Mouse (Mus musculus) lung, adult 2 months (tissue): Measurements from ENCODE around the gene Ube2t. TPM values are rescaled to one million over a fixed set of nuclear protein-coding genes. Genes with fewer than 3 reads are reported as not detected.

Experiments
- DNase-seq: peaks from one replicate; pipeline ENCODE4 v3.0.0; 2022
- H3K4me1 ChIP-seq: fragments of 200-500 bp; 2 replicates; pipeline ENCODE4 v1.6.1; 2011; ENCODE audit warnings: low read length; ENCODE audit not compliant: control insufficient read depth, insufficient read depth
- H3K4me3 ChIP-seq: fragments of 200-500 bp; replicated peaks from 2 replicates; pipeline ENCODE3; 2011; ENCODE audit warnings: low read depth, mild to moderate bottlenecking, control low read depth, low read length; ENCODE audit errors: extremely low read depth
- CTCF ChIP-seq: fragments of 200-500 bp; IDR thresholded peaks from 2 replicates; pipeline ENCODE4 v1.5.1; 2011; ENCODE audit warnings: mild to moderate bottlenecking, low read length, control low read depth; ENCODE audit not compliant: insufficient read depth
- POLR2A ChIP-seq: fragments of 200-500 bp; IDR thresholded peaks from 2 replicates; pipeline ENCODE4 v1.6.1; 2011; ENCODE audit warnings: low read depth, mild to moderate bottlenecking, control low read depth, low read length, borderline replicate concordance; ENCODE audit errors: extremely low read depth
- WGBS: fragments of 180-500 bp; shearing (Covaris S2); methylation state at CpG from one replicate; pipeline ENCODE4 v1.1.7; 2018; 5-methylcytosine and 5-hydroxymethylcytosine counted together
- polyA plus RNA-seq: library from polyadenylated mRNA; depleted of rRNA; stranded (reverse); fragments of >200 nt; gene quantifications from 2 replicates; pipeline ENCODE4 v1.2.3, GENCODE M21; 2012

The Ube2t gene
- polyA plus RNA-seq, 1 experiment, result 0.77 TPM

DNA sequence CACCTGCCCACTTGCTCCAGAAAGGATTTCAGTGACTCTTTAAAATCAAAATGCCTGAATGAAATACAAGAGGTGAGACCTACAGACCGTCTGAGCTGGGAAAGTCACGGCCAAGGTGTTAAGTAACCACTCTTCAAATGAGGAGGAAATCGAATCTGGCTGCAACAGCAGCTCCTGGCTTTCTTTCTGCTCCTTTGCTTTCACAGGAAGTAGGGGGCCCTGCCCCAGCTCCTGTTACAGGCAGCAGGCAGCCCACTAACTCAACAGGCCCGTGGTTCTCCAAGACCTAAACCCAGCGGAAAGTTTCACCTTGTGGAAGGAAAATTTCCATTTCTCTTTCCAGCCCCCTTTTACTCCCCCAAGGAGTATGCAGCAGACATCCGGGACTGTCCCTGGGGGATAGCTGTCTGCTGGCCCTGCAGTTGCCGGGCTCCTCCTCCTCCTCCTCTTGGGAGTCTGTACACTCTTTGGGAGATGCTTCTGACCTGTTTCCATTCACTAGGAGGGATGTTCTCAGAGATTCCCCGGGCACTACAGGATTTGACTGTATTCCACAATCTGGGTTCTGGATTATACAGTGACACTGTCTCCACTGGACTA is 29.8 kb downstream of the Ube2t start:
- 33% methylated on average over 8 of the region's 8 CpGs for WGBS
- no peak for DNase-seq
- H3K4me1 ChIP-seq, result peaks cover 7% of the 10 kb centered on the region
- no peak overlapping the region for H3K4me3 ChIP-seq
- no peak for TF ChIP-seq POLR2A
- TF ChIP-seq CTCF, result no peak

DNA sequence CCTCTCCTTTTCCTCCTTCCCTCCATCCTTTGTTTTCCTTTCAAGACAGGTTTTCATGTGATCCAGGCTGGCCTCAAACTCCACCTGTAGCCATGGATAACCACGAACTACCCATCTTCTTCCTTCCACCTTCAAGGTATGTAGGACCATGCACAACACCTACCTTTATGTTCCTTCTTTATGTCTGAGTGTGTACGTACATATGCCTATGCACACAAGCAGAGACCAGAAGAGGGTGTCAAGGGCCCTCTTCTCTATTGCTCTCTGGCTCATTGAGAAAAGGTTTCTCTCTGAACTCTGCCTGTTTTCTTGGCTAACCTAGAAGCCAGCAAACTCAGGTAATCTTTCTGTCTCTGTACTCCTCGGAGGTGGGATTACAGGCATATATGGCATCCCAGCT is 32.4 kb downstream of the Ube2t start:
- Histone ChIP-seq H3K4me1 (no peaks in the 10 kb centered on the region), H3K4me3 (no peak overlapping the region)
- WGBS, result 69% methylated on average over 3 of the region's 3 CpGs
- no peak for TF ChIP-seq POLR2A
- no peak for TF ChIP-seq CTCF
- no peak for DNase-seq

DNA sequence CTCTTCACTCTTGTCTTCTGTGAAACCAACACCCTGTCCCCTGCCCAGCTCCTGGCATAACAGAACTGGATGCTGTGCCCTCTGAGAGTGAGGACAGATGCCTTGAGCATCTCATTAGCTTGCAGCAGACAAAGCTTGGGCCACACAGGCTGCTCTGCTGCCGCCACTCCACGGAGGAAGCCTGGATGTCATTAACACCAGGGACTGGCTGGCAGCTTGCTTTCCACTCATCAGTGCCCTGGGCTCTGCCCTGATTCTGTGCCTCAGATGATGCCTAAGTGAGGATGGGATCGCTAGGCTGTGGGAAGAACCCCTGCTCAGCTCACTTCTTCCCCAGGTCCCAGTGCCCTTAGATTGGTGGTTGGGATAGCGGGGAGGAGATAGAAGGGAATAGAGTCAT is 33.1 kb downstream of the Ube2t start:
- WGBS, result 72% methylated on average over 4 of the region's 4 CpGs
- H3K4me3 ChIP-seq, result no peak overlapping the region
- DNase-seq, result no peak
- TF ChIP-seq CTCF (no peak), POLR2A (no peak)
- no peaks in the 10 kb centered on the region for H3K4me1 ChIP-seq

DNA sequence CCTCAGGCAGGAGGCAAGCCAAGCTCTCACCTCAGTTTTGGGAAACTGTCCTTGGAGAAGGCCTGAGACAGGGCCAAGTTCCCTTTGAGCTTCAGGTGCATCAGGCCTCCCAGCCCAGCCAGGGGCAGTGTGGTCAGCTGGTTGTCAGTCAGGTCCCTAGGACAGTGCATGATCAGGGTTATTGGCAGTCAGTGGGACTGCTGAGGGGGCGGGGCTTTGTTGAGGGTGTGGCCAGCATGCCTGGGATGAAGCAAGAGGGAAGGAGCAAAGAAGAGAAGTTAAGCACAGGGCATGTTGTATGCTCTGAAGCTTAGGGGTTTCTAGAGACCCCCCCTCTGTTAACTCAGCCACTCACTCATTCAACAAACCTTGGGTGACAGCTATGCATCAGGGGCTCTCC is 33.6 kb downstream of the Ube2t start:
- no peaks in the 10 kb centered on the region for H3K4me1 ChIP-seq
- WGBS, result 13% methylated on average over 1 of the region's 1 CpGs
- H3K4me3 ChIP-seq, result no peak overlapping the region
- TF ChIP-seq POLR2A (no peak), CTCF (no peak)
- DNase-seq, result no peak

DNA sequence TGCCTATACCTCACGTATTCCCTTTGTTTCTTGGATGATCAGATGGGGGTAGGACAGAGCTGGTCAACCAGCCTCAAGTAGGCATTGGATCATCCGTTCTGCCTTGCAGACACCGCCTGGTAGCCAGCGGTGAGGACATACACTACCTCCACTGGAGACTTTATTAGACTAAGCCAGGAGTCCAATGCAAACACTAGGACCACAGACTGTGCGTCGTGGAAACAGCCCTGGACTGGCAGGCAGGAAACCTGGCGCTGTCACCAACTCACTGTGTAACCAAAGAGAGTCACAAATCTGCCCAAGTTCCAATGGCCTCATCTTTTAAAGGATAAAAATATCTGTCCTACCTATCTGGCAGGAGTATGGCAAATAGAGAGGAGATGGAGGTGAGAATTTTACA is 34.1 kb downstream of the Ube2t start:
- Histone ChIP-seq H3K4me3 (no peak overlapping the region), H3K4me1 (no peaks in the 10 kb centered on the region)
- no peak for DNase-seq
- TF ChIP-seq CTCF (no peak), POLR2A (no peak)
- 83% methylated on average over 7 of the region's 7 CpGs for WGBS

DNA sequence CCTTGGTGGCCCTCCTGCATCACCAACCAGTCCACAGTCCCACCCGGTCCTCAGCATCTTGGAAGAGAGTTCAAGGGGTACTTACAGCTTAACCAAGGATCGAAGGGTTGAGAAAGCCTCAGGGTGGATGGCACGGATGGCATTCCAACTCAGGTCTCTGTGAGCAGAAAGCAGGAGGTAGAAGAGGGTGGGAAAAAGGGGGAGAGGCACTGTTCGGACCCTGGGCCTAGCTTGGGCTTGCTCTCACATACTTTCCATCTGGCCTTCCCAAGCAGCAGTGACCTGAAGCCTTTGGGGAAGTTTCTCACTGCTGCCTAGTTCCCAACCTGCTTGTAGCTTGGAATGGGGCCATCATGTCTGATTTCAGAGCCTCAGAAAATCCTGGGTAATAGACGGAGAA is 35.2 kb downstream of the Ube2t start:
- DNase-seq, result no peak
- 63% methylated on average over 5 of the region's 5 CpGs for WGBS
- Histone ChIP-seq H3K4me3 (no peak overlapping the region), H3K4me1 (no peaks in the 10 kb centered on the region)
- no peak for TF ChIP-seq CTCF
- TF ChIP-seq POLR2A, result no peak

DNA sequence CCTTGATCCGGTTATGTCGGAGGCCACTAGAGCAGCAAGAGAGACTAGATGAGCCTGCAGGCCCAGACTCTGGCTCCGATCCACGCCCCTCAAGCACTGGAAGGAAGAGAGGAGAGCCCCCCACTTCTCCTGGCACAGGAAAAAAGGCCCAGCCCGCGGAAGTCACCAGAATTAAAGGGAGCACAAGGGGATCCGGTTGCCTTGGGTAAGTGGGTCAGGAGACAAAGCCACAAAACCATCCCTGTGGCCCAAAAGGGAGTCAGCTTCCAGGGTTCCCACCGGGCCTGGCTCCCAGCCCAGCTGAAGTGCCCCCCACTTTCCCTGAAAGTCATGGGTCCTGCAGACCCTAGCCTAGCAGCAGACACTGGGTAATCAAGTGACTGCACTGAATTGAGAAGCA is 35.9 kb downstream of the Ube2t start:
- H3K4me3 ChIP-seq, result no peak overlapping the region
- TF ChIP-seq POLR2A, result no peak
- TF ChIP-seq CTCF, result no peak
- DNase-seq, result no peak

DNA sequence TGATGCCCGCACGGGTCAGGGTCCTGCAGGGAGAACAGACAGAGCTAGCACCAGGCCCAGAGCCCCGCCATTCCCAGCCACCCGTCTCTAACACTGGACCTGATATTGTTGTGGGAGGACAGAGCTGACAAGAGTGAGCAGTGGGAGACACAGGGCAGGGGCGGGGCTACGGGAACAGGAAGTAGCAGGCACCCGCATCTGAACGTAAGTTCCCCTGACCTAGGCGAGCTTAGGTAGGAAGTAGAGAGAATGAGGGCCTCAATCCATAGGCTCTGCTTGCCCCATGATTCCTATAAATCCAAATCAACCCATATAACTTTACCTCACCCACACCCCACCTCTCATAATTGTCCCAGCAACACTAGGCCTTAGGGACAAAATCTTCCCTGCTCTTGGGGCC is 38.2 kb downstream of the Ube2t start:
- TF ChIP-seq POLR2A, result no peak
- TF ChIP-seq CTCF, result no peak
- Histone ChIP-seq H3K4me3 (no peak overlapping the region), H3K4me1 (no peaks in the 10 kb centered on the region)
- WGBS, result 72% methylated on average over 9 of the region's 9 CpGs
- no peak for DNase-seq

More for the DNA sequence above, 35.9 kb downstream of the Ube2t start:
- WGBS, result 81% methylated on average over 8 of the region's 8 CpGs
- H3K4me1 ChIP-seq, result no peaks in the 10 kb centered on the region

DNA sequence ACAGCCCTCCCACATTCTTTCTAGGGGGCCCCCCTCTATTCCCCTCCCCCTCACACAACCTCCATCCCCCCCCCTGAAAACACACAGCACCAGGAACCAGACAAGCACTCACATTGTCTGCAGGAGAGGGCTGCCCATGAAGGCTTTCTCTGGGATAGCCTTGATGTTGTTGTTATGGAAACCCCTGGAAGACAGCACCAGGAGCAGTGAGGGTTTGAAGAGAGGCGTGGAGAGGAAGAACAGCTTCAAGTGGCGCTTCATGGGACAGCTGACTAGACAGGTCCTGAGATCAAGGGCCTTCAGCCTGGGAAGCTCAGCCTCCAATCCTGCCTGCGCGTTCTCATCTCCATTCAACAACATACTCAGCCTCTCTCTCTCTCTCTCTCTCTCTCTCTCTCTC is 41.0 kb downstream of the Ube2t start:
- WGBS, result 76% methylated on average over 4 of the region's 4 CpGs
- no peak overlapping the region for H3K4me3 ChIP-seq
- TF ChIP-seq CTCF (no peak), POLR2A (no peak)

DNA sequence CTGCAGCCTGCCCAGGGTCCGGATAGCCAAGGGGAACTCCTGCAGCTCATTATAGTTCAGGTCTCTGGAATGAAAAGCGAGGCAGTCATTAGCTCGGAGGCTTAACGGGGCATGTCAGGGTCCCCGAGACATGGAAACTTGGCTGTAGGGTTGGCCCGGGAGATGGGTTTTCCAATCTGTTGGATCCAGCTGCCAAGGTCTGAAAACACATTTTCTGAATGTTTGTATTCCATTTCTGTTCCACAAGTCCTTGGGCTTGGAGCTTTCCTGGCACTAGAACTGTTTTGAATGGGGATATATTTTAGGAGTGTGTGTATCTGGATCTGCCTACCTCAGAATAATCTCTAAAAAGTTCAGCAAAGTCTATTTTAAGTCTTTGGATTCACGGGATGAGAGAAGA is 43.3 kb downstream of the Ube2t start:
- DNase-seq, result no peak
- TF ChIP-seq POLR2A, result no peak
- TF ChIP-seq CTCF, result no peak
- H3K4me1 ChIP-seq, result no peaks in the 10 kb centered on the region
- no peak overlapping the region for H3K4me3 ChIP-seq
- WGBS, result 52% methylated on average over 7 of the region's 7 CpGs

More for the DNA sequence above, 41.0 kb downstream of the Ube2t start:
- H3K4me1 ChIP-seq, result no peaks in the 10 kb centered on the region
- DNase-seq, result no peak
